Mouse (Mus musculus): ENCODE results near the gene Enpp1. TPM values are rescaled to one million over a fixed set of nuclear protein-coding genes. Genes with fewer than 3 reads are reported as not detected.

Gene Enpp1
- polyA plus RNA-seq, 1 experiment from 2014 or later: 2.9 TPM

DNA sequence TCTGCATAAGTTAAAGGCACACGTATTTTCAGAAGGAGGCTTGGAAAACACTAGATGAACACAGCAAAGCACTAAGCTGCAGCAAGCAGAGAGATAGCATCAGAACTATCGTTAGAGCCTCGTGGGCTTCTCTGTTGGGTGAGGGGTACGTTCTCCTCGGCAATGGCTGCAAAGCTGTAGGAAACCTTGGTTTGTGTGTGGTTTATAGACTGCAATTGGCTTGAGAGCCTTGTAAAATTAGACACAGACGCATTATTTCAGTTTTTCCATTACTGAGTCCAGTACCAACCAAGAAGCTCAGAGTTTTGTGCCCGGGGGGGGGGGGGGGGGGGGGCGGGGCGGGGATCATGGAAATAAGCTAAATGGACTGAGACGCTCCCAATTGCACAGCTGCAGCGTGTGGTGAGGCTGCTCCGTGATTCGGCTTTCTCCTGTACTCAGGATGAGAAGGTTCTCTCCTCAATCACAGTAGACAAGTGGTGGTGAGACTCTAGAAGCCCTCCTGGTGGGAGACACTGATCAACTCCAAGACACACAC, 31.1 kb upstream of the Enpp1 start:
- no peak for DNase-seq
- no peak for TF ChIP-seq EP300 (IDR thresholded peaks at IDR 0.05; ENCODE audit: low read depth)
- no peak for TF ChIP-seq CTCF (IDR thresholded peaks at IDR 0.05; ENCODE audit: low read depth)
- 72% methylated on average over 12 of the region's 13 CpGs for WGBS (ENCODE audit: insufficient replicate concordance)
- H3K27me3 ChIP-seq (ENCODE audit: insufficient read depth, low read length): no peaks in the 10 kb centered on the region
- no peak overlapping the region for H3K4me3 ChIP-seq (ENCODE audit: low read depth, low read length)
- no peak for ATAC-seq
- no peaks in the 10 kb centered on the region for H3K4me1 ChIP-seq (ENCODE audit: insufficient read depth)
- H3K36me3 ChIP-seq (replicated peaks; ENCODE audit: insufficient read depth, low read length): no peaks in the 10 kb centered on the region
- H3K9ac ChIP-seq (replicated peaks): no peak overlapping the region
- no peak overlapping the region for H3K4me2 ChIP-seq (ENCODE audit: low read depth, low read length)
- H3K27ac ChIP-seq (ENCODE audit: low read depth): no peak overlapping the region
- no peaks in the 10 kb centered on the region for H3K9me3 ChIP-seq (ENCODE audit: low read length)

DNA sequence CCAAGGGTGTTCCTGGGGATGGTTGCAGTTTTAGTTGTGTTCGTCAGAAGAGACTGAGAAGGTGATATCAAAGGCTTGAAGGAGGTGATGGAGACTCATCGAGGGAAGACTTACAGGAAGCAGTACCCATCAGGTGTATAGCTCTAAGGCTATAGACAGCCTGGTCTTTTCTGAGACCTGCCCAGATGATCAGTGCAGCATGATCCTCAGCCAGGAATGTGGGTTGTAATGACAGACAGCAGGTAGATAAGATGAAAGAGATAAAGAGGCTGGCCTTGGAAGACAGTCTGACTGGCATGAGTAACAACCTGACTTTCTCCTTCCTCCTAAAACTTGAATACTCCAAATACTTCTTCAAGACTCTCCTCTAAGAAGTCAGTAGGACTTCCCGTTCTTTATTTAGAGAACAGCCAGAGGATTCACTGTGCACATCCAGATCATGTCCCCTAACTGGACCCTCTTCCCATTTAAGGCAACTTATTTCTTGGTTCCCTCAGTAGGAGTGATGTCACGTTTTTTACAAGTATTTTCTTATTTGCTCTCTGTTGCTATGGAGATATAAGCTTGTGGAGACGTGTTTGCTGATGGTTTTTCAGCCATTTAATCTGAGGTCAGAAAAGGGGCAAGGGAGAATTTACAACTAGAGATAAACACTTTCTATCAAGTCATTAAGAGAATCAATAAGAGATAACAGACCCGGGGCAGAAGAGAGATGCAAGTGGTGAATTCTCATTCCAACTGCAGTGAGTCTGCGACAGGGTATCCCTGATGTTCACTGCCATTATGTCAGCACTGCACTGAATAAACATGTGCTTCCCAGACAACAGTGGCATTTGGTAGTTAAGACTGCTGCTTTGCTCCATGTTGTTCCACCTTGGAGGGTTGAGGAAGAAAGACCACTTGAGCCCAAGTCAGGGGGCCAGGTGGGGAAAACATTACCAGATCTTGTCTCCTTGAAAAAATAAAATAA, 29.6 kb upstream of the Enpp1 start:
- H3K9ac ChIP-seq (replicated peaks): no peak overlapping the region
- no peak overlapping the region for H3K27ac ChIP-seq (ENCODE audit: low read depth)
- 43% methylated on average over 7 of the region's 7 CpGs for WGBS (ENCODE audit: insufficient replicate concordance)
- no peaks in the 10 kb centered on the region for H3K27me3 ChIP-seq (ENCODE audit: insufficient read depth, low read length)
- H3K4me2 ChIP-seq (ENCODE audit: low read depth, low read length): no peak overlapping the region
- H3K36me3 ChIP-seq (replicated peaks; ENCODE audit: insufficient read depth, low read length): no peaks in the 10 kb centered on the region
- H3K9me3 ChIP-seq (ENCODE audit: low read length): no peaks in the 10 kb centered on the region
- DNase-seq (no peak), ATAC-seq (no peak)
- TF ChIP-seq CTCF (IDR thresholded peaks at IDR 0.05; ENCODE audit: low read depth) (no peak), EP300 (IDR thresholded peaks at IDR 0.05; ENCODE audit: low read depth) (no peak)
- H3K4me1 ChIP-seq (ENCODE audit: insufficient read depth): no peaks in the 10 kb centered on the region
- H3K4me3 ChIP-seq (ENCODE audit: low read depth, low read length): no peak overlapping the region

DNA sequence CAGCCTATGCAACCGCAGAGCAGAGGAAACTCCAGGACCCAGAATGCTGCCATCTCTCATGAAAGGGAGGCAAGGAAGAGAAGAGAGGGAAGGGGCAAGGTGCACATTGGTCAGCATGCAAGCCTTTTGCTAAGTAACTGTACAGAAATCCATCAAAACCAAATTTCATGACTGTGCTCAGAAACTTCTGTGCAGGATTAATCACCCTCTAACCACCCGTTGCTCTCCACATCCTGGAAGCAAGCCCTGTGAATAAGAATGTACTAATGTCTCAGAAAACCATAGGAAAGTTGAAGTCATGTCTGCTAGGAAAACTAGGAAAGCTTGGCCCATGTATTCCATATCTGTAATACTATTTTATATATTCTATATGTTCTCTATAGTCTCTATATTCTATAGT, 27.2 kb upstream of the Enpp1 start:
- H3K36me3 ChIP-seq (replicated peaks; ENCODE audit: insufficient read depth, low read length): no peaks in the 10 kb centered on the region
- WGBS (ENCODE audit: insufficient replicate concordance): 62% methylated on average over 2 of the region's 2 CpGs
- DNase-seq (no peak), ATAC-seq (no peak)
- no peaks in the 10 kb centered on the region for H3K4me1 ChIP-seq (ENCODE audit: insufficient read depth)
- H3K9me3 ChIP-seq (ENCODE audit: low read length): no peaks in the 10 kb centered on the region
- TF ChIP-seq EP300 (IDR thresholded peaks at IDR 0.05; ENCODE audit: low read depth) (no peak), CTCF (IDR thresholded peaks at IDR 0.05; ENCODE audit: low read depth) (no peak)
- no peak overlapping the region for H3K4me3 ChIP-seq (ENCODE audit: low read depth, low read length)
- no peak overlapping the region for H3K27ac ChIP-seq (ENCODE audit: low read depth)
- H3K9ac ChIP-seq (replicated peaks): no peak overlapping the region
- H3K27me3 ChIP-seq (ENCODE audit: insufficient read depth, low read length): no peaks in the 10 kb centered on the region
- H3K4me2 ChIP-seq (ENCODE audit: low read depth, low read length): no peak overlapping the region

GRCm38 (mm10) chr10:24738456-24738855, 26.5 kb upstream of the Enpp1 start:
- no peaks in the 10 kb centered on the region for H3K27me3 ChIP-seq (ENCODE audit: insufficient read depth, low read length)
- 72% methylated on average over 2 of the region's 2 CpGs for WGBS (ENCODE audit: insufficient replicate concordance)
- H3K9me3 ChIP-seq (ENCODE audit: low read length): no peaks in the 10 kb centered on the region
- no peak for TF ChIP-seq EP300 (IDR thresholded peaks at IDR 0.05; ENCODE audit: low read depth)
- no peak for TF ChIP-seq CTCF (IDR thresholded peaks at IDR 0.05; ENCODE audit: low read depth)
- no peak overlapping the region for H3K4me2 ChIP-seq (ENCODE audit: low read depth, low read length)
- no peak overlapping the region for H3K27ac ChIP-seq (ENCODE audit: low read depth)
- DNase-seq: no peak
- H3K36me3 ChIP-seq (replicated peaks; ENCODE audit: insufficient read depth, low read length): no peaks in the 10 kb centered on the region
- H3K4me3 ChIP-seq (ENCODE audit: low read depth, low read length): no peak overlapping the region
- H3K9ac ChIP-seq (replicated peaks): no peak overlapping the region
- ATAC-seq: no peak
- no peaks in the 10 kb centered on the region for H3K4me1 ChIP-seq (ENCODE audit: insufficient read depth)

- 79% methylated on average over 5 of the region's 5 CpGs for WGBS (ENCODE audit: insufficient replicate concordance)
- Histone ChIP-seq H3K9me3 (ENCODE audit: low read length) (no peaks in the 10 kb centered on the region), H3K27ac (ENCODE audit: low read depth) (no peak overlapping the region), H3K27me3 (ENCODE audit: insufficient read depth, low read length) (no peaks in the 10 kb centered on the region), H3K4me3 (ENCODE audit: low read depth, low read length) (no peak overlapping the region), H3K9ac (replicated peaks) (no peak overlapping the region), H3K4me1 (ENCODE audit: insufficient read depth) (no peaks in the 10 kb centered on the region), H3K4me2 (ENCODE audit: low read depth, low read length) (no peak overlapping the region), H3K36me3 (replicated peaks; ENCODE audit: insufficient read depth, low read length) (no peaks in the 10 kb centered on the region)
- TF ChIP-seq EP300 (IDR thresholded peaks at IDR 0.05; ENCODE audit: low read depth) (no peak), CTCF (IDR thresholded peaks at IDR 0.05; ENCODE audit: low read depth) (no peak)
- no peak for DNase-seq
- no peak for ATAC-seq
These were observed 23.2 kb upstream of the Enpp1 start for GRCm38 (mm10) chr10:24735027-24735777.

DNA sequence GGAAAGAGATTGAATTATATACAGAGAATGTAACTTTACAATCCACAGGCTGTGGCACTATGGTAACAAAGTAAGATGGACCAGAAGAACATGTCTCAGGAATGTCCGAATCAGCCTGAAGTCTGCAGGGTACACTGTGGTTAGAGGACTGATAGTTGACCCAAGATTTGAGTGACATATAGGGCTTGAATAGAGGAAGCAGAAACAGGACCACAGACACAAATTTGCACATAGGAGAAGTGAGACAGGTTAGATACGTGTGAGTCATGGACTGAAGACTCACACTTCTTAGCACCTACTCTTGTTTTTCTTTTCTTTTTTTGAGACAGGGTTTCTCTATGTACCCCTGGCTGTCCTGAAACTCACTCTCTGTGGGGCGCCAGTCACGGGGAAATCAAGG, 15.5 kb upstream of the Enpp1 start:
- ATAC-seq (no peak), DNase-seq (no peak)
- TF ChIP-seq CTCF (IDR thresholded peaks at IDR 0.05; ENCODE audit: low read depth) (no peak), EP300 (IDR thresholded peaks at IDR 0.05; ENCODE audit: low read depth) (no peak)
- 64% methylated on average over 4 of the region's 4 CpGs for WGBS (ENCODE audit: insufficient replicate concordance)
- no peaks in the 10 kb centered on the region for H3K36me3 ChIP-seq (replicated peaks; ENCODE audit: insufficient read depth, low read length)
- H3K27me3 ChIP-seq (ENCODE audit: insufficient read depth, low read length): no peaks in the 10 kb centered on the region
- H3K9me3 ChIP-seq (ENCODE audit: low read length): no peaks in the 10 kb centered on the region
- no peak overlapping the region for H3K4me3 ChIP-seq (ENCODE audit: low read depth, low read length)
- H3K27ac ChIP-seq (ENCODE audit: low read depth): no peak overlapping the region
- H3K4me1 ChIP-seq (ENCODE audit: insufficient read depth): no peaks in the 10 kb centered on the region
- H3K9ac ChIP-seq (replicated peaks): no peak overlapping the region
- H3K4me2 ChIP-seq (ENCODE audit: low read depth, low read length): no peak overlapping the region

Measured in liver, postnatal 0 days (tissue).